Mouse (Mus musculus): ENCODE results near the gene Vezt. TPM values are rescaled to one million over a fixed set of nuclear protein-coding genes. Genes with fewer than 3 reads are reported as not detected.

The Vezt gene
- polyA plus RNA-seq, 1 experiment, result 16.8 TPM

- Histone ChIP-seq H3K27me3 (ENCODE audit: control insufficient read depth, insufficient read depth, insufficient read length) (no peaks in the 10 kb centered on the region), H3K79me2 (ENCODE audit: control insufficient read depth, insufficient read depth) (no peaks in the 10 kb centered on the region), H3K4me3 (no peak overlapping the region), H3K4me2 (ENCODE audit: low read depth) (peak overlapping the region; percentile 63), H3K36me3 (ENCODE audit: control insufficient read depth, insufficient read depth) (no peaks in the 10 kb centered on the region), H3ac (ENCODE audit: control insufficient read depth, insufficient read length) (no peak overlapping the region)
- TF ChIP-seq REST (IDR thresholded peaks at IDR 0.05; ENCODE audit: insufficient read depth, insufficient read length) (no peak), MYOD1 (IDR thresholded peaks at IDR 0.05; ENCODE audit: control insufficient read depth in 1 of 3, insufficient read length in 2 of 3, low read depth in 2 of 3) (no peak), TCF12 (IDR thresholded peaks at IDR 0.05; ENCODE audit: insufficient read depth, poor library complexity, severe bottlenecking) (no peak), USF1 (IDR thresholded peaks at IDR 0.05; ENCODE audit: low read depth) (no peak), TCF3 (IDR thresholded peaks at IDR 0.05; ENCODE audit: insufficient read length, low read depth) (no peak), POLR2A (IDR thresholded peaks at IDR 0.05; ENCODE audit: insufficient read length, low read depth) (no peak), SRF (IDR thresholded peaks at IDR 0.05; ENCODE audit: control insufficient read depth, insufficient read length, low read depth) (no peak), POLR2AphosphoS2 (IDR thresholded peaks at IDR 0.05; ENCODE audit: insufficient read length, low read depth) (no peak), MAX (IDR thresholded peaks at IDR 0.05; ENCODE audit: low read depth) (no peak)
Observed at GRCm38 (mm10) chr10:93939676-93940075, 95.9 kb downstream of the Vezt start.

DNA sequence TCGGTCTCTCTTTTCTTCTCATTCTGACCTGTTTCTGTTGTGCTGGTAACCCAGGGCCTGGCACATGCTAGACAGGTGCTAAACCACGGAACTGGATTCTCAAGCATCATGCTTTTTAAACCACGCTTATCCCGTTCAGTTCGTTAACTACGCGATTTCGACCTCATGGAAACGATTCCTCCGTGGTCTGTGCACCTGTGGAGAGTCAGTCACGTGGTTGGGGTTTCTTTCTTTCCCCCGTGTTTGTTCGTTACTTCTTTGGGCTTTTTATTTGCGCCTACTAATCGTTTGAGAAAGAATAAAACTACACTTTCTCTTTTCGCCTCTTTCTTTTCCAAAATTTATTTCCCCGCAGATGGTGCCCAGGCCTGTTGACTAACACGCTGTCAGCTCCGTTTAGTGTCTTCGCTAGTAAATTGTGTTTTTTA is 96.8 kb downstream of the Vezt start:
- Histone ChIP-seq H3K36me3 (ENCODE audit: control insufficient read depth, insufficient read depth) (no peaks in the 10 kb centered on the region), H3K4me2 (ENCODE audit: low read depth) (no peak overlapping the region), H3K27me3 (ENCODE audit: control insufficient read depth, insufficient read depth, insufficient read length) (no peaks in the 10 kb centered on the region), H3K79me2 (ENCODE audit: control insufficient read depth, insufficient read depth) (no peaks in the 10 kb centered on the region), H3K4me3 (no peak overlapping the region), H3ac (ENCODE audit: control insufficient read depth, insufficient read length) (no peak overlapping the region)
- TF ChIP-seq REST (IDR thresholded peaks at IDR 0.05; ENCODE audit: insufficient read depth, insufficient read length) (no peak), USF1 (IDR thresholded peaks at IDR 0.05; ENCODE audit: low read depth) (no peak), TCF12 (IDR thresholded peaks at IDR 0.05; ENCODE audit: insufficient read depth, poor library complexity, severe bottlenecking) (no peak)

DNA sequence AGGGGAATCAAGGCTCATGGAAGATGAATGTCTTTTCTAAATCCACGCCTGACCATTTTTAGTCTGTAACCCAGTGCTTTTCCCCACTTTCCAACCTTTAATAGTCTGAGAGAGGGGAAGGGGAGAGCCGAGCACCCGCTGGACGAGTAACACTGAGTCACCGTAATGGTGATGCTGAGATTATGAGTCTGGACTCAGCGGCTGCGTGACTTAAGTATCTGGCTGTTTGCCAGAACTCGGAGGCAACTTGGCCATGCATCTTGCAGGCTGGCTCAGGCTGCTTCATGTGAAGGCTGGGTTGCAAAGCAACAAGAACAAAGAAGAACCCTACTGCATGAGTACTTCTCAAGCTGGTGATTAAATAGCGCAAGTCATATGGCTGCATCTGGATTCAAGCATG is 101.6 kb downstream of the Vezt start:
- Histone ChIP-seq H3K36me3 (ENCODE audit: control insufficient read depth, insufficient read depth) (no peaks in the 10 kb centered on the region), H3K79me2 (ENCODE audit: control insufficient read depth, insufficient read depth) (no peaks in the 10 kb centered on the region), H3K4me3 (no peak overlapping the region), H3K27me3 (ENCODE audit: control insufficient read depth, insufficient read depth, insufficient read length) (no peaks in the 10 kb centered on the region), H3ac (ENCODE audit: control insufficient read depth, insufficient read length) (no peak overlapping the region), H3K4me2 (ENCODE audit: low read depth) (peak overlapping the region; percentile 54)
- TF ChIP-seq REST (IDR thresholded peaks at IDR 0.05; ENCODE audit: insufficient read depth, insufficient read length) (no peak), SRF (IDR thresholded peaks at IDR 0.05; ENCODE audit: control insufficient read depth, insufficient read length, low read depth) (no peak), POLR2A (IDR thresholded peaks at IDR 0.05; ENCODE audit: insufficient read length, low read depth) (no peak), TCF3 (IDR thresholded peaks at IDR 0.05; ENCODE audit: insufficient read length, low read depth) (no peak), TCF12 (IDR thresholded peaks at IDR 0.05; ENCODE audit: insufficient read depth, poor library complexity, severe bottlenecking) (no peak), MYOD1 (IDR thresholded peaks at IDR 0.05; ENCODE audit: control insufficient read depth in 1 of 3, insufficient read length in 2 of 3, low read depth in 2 of 3) (no peak), MAX (IDR thresholded peaks at IDR 0.05; ENCODE audit: low read depth) (no peak)

DNA sequence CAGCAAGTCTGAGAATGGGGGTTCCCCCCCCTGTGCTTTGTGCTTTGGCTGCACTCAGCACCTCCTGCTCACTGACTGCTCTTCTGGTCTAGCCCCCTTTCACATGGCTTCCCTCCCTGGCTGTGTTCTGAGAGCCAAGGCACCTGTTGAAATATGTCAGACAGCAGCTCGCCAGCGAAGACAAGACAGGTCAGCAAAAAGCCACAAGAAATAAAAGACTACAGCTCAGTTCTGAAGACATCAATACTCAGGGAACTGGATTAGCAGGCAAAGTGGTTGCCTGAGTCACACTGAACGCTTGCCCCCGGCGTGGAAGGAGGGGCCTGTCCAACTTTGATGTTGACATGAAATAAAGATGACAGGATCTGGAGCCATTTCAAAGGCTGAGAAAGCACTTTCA is 102.8 kb downstream of the Vezt start:
- H3K4me3 ChIP-seq, result no peak overlapping the region

GRCm38 (mm10) chr10:93932020-93932419 is 103.6 kb downstream of the Vezt start:
- Histone ChIP-seq H3K79me2 (ENCODE audit: control insufficient read depth, insufficient read depth) (no peaks in the 10 kb centered on the region), H3K36me3 (ENCODE audit: control insufficient read depth, insufficient read depth) (no peaks in the 10 kb centered on the region), H3K4me2 (ENCODE audit: low read depth) (no peak overlapping the region), H3ac (ENCODE audit: control insufficient read depth, insufficient read length) (no peak overlapping the region), H3K27me3 (ENCODE audit: control insufficient read depth, insufficient read depth, insufficient read length) (no peaks in the 10 kb centered on the region), H3K4me3 (no peak overlapping the region)
- no peak for TF ChIP-seq MYOD1 (IDR thresholded peaks at IDR 0.05; ENCODE audit: control insufficient read depth in 1 of 3, insufficient read length in 2 of 3, low read depth in 2 of 3)
- TF ChIP-seq TCF3 (IDR thresholded peaks at IDR 0.05; ENCODE audit: insufficient read length, low read depth), result no peak
- TF ChIP-seq USF1 (IDR thresholded peaks at IDR 0.05; ENCODE audit: low read depth), result no peak
- TF ChIP-seq TCF12 (IDR thresholded peaks at IDR 0.05; ENCODE audit: insufficient read depth, poor library complexity, severe bottlenecking), result no peak
- TF ChIP-seq E2F4 (IDR thresholded peaks at IDR 0.05; ENCODE audit: insufficient read depth), result no peak
- no peak for TF ChIP-seq CEBPB (IDR thresholded peaks at IDR 0.05; ENCODE audit: insufficient read depth, poor library complexity, severe bottlenecking)
- no peak for TF ChIP-seq MYOG (IDR thresholded peaks at IDR 0.05; ENCODE audit: control insufficient read depth in 1 of 3, insufficient read depth in 1 of 3, insufficient read length in 2 of 3, low read depth in 2 of 3)
- no peak for TF ChIP-seq POLR2AphosphoS2 (IDR thresholded peaks at IDR 0.05; ENCODE audit: insufficient read length, low read depth)
- TF ChIP-seq POLR2A (IDR thresholded peaks at IDR 0.05; ENCODE audit: insufficient read length, low read depth), result no peak
- no peak for TF ChIP-seq SRF (IDR thresholded peaks at IDR 0.05; ENCODE audit: control insufficient read depth, insufficient read length, low read depth)

More for the DNA sequence above, 102.8 kb downstream of the Vezt start:
- no peaks in the 10 kb centered on the region for H3K79me2 ChIP-seq (ENCODE audit: control insufficient read depth, insufficient read depth)
- peak overlapping the region; percentile 54 for H3K4me2 ChIP-seq (ENCODE audit: low read depth)
- no peaks in the 10 kb centered on the region for H3K36me3 ChIP-seq (ENCODE audit: control insufficient read depth, insufficient read depth)
- TF ChIP-seq USF1 (IDR thresholded peaks at IDR 0.05; ENCODE audit: low read depth) (no peak), MYOG (IDR thresholded peaks at IDR 0.05; ENCODE audit: control insufficient read depth in 1 of 3, insufficient read depth in 1 of 3, insufficient read length in 2 of 3, low read depth in 2 of 3) (peak in 1 of 3 experiments; percentile 8), MYOD1 (IDR thresholded peaks at IDR 0.05; ENCODE audit: control insufficient read depth in 1 of 3, insufficient read length in 2 of 3, low read depth in 2 of 3) (peak; percentile 70 to 90 (median 86)), TCF12 (IDR thresholded peaks at IDR 0.05; ENCODE audit: insufficient read depth, poor library complexity, severe bottlenecking) (peak; percentile 79), MAX (IDR thresholded peaks at IDR 0.05; ENCODE audit: low read depth) (no peak), CEBPB (IDR thresholded peaks at IDR 0.05; ENCODE audit: insufficient read depth, poor library complexity, severe bottlenecking) (no peak), TCF3 (IDR thresholded peaks at IDR 0.05; ENCODE audit: insufficient read length, low read depth) (peak; percentile 65)
- no peak overlapping the region for H3ac ChIP-seq (ENCODE audit: control insufficient read depth, insufficient read length)
- H3K27me3 ChIP-seq (ENCODE audit: control insufficient read depth, insufficient read depth, insufficient read length), result no peaks in the 10 kb centered on the region

Measured in myocyte (in vitro differentiated cells).